Mouse (Mus musculus) testis, adult 2 months (tissue): ENCODE data around the gene Dnah2.

ENCODE experiments used
- CTCF ChIP-seq: fragments of 200-500 bp; IDR thresholded peaks from 2 replicates; pipeline ENCODE4 v1.5.1; 2012; ENCODE audit warnings: low read depth, mild to moderate bottlenecking, inconsistent platforms, low read length, moderate library complexity; ENCODE audit not compliant: control insufficient read depth, insufficient read depth, insufficient replicate concordance
- POLR2A ChIP-seq: fragments of 200-500 bp; IDR thresholded peaks from 2 replicates; pipeline ENCODE4 v1.6.1; 2012; ENCODE audit warnings: low read depth, mild to moderate bottlenecking, inconsistent platforms, low read length, moderate library complexity; ENCODE audit not compliant: control insufficient read depth

- TF ChIP-seq CTCF (no peak), POLR2A (no peak)
These were observed 71.3 kb downstream of the Dnah2 start for GRCm38 (mm10) chr11:69477645-69478044.
